Mouse (Mus musculus) neutrophil, adult 5-6 weeks (primary cell): ENCODE data around the gene Cdk5. TPM values are rescaled to one million over a fixed set of nuclear protein-coding genes. Genes with fewer than 3 reads are reported as not detected.
"Not testable (repeated sequence)": the region's sequence is repeated elsewhere in the genome, so short reads cannot be mapped to it uniquely, and the experiment has no call there.

ENCODE experiments used
- ATAC-seq: fragments of 151-379, 151-347 bp; 2 replicates; pipeline ENCODE4 v1.8.0; 2017; ENCODE audit warnings: mild to moderate bottlenecking, moderate TSS enrichment; ENCODE audit not compliant: insufficient number of reproducible peaks, poor library complexity, low FRiP score, severe bottlenecking; ENCODE audit errors: extremely low read depth
- total RNA-seq: library from RNA; stranded (forward); fragments of 200-1000 nt; gene quantifications from 2 replicates; pipeline ENCODE4 v1.2.3, GENCODE M21; 2017

Gene Cdk5
- total RNA-seq, 1 experiment from 2014 or later, result 30.0 TPM

DNA sequence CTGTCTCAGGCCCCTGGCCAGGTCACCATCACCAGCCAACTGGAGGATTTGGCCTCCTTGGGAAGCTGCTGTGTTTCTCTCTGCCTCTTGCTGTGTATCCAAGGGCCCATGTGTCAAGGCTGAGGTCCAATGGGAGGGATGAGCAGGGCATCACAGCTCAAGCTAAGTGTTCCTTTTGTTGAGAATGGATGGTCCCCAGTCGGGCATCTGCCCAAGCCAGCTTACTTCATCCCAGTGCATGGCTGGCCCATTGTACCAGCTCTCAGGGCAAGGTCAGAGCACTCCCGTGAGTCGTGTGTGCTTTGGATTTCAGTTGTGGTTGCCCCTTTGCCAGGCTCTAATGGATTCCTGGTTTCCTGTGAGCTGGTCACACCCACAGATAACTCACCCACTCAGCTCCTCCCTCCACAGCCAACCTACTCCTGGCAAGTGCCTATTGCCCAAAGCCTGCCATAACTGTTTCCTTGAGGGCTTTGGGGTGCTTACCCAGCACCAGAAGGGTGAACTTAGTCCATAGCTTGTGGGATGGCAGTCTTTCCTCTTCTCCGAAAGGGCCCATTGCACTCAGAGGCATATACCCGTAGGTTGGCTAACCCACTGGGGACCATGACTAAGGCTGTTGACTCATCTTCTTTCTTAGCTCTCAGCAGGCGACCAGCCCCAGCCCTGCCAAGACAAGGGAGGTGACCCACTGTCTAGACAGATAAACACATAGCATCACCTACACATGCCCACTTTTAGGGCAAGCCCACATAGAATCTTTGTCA, 18.6 kb downstream of the Cdk5 start:
- ATAC-seq, result no peak

DNA sequence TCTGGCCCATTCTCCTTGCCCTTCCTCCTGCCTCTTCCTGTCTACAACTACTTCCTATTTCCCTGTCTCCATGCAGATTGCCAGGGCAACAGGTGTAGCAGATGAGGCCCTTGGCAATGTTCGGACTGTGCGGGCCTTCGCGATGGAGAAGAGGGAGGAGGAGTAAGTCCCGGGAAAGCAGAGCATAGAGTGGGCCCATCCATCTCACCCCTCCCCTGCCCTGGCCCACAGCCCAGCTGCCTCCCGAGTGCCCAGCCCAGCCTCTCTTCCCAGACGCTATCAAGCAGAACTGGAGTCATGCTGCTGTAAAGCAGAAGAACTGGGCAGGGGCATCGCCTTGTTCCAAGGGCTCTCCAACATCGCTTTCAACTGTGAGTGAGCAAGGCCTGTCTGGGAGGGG, 21.4 kb downstream of the Cdk5 start:
- ATAC-seq, result no peak

DNA sequence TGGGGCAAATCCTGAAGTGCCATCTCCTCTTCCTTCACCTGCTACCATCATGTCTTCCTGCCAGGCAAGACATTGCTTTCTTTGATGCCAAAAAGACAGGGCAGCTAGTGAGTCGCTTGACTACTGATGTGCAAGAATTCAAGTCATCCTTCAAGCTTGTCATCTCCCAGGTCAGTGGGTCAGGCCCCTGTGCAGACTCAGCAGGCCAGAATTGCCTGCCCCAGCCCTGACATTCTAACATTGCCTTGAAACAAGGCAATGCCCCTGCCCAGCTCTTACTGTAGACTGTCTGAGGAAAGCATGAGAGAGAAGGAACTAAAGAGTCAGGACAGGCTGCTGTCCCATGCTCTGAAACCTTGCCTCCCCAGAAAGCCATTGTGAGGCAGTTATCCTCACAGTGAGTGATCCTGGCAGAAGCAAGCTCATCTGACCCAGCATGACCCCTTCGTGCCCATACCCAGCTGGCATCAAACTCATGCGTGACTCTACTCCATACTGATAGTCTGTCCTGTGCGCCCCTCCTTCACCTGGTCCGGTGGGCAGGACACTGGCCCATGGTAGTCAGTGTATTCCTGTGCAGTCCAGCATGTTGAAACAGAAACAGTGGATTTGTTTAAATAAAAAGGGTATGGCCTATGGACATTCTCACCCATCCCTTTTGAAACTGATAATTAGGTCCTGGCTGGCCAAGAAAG, 22.3 kb downstream of the Cdk5 start:
- ATAC-seq, result no peak

DNA sequence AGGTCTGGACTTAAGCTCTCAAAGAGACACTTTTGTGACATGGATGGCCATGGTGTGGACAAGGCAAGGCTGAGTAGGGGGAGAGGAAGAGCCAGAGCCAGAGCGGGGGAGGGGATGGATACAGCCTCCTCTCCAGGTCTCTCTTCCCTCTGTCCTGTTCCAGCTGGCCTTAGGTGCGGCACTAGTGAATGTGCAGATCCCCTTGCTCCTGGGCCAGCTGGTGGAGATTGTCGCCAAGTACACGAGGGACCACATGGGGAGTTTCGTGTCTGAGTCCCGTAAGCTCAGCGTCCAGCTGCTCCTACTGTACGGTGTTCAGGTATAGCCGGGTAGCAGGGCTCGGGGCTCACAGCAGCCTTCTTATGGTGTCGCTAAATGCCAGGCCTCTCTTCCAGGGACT, 23.0 kb downstream of the Cdk5 start:
- ATAC-seq, result no peak

DNA sequence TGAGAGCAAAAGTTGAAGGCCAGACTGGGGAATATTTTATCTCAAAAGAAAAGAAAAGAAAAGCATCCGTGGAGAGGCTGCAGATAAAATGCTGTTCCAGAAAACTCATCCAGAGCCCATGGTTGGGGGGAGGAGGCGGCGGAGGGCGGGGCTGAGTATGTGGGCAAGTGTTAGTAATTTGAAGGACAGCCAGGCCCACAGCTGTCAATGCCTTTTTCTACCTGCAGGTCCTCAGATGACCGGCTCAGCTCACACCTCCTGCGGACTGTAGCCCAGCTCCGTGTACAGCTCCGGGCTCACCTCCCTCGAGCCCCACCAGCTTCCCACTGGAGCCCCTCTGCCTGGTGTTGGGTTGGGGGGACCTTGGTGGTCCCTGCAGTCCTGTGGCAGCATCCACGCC, 23.6 kb downstream of the Cdk5 start:
- no peak for ATAC-seq

DNA sequence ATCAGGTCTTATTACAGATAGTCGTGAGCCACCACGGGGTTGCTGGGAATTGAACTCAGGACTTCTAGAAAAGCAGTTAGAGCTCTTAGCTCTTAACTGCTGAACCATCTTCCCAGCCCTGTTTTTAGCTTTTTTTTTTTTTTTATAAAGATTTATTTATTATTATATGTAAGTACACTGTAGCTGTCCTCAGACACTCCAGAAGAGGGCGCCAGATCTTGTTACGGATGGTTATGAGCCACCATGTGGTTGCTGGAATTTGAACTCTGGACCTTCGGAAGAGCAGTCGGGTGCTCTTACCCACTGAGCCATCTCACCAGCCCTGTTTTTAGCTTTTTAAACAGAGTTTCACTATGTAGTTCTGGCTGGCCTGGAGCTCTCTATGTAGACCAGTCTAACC, 27.1 kb downstream of the Cdk5 start:
- ATAC-seq, result not testable (repeated sequence)

DNA sequence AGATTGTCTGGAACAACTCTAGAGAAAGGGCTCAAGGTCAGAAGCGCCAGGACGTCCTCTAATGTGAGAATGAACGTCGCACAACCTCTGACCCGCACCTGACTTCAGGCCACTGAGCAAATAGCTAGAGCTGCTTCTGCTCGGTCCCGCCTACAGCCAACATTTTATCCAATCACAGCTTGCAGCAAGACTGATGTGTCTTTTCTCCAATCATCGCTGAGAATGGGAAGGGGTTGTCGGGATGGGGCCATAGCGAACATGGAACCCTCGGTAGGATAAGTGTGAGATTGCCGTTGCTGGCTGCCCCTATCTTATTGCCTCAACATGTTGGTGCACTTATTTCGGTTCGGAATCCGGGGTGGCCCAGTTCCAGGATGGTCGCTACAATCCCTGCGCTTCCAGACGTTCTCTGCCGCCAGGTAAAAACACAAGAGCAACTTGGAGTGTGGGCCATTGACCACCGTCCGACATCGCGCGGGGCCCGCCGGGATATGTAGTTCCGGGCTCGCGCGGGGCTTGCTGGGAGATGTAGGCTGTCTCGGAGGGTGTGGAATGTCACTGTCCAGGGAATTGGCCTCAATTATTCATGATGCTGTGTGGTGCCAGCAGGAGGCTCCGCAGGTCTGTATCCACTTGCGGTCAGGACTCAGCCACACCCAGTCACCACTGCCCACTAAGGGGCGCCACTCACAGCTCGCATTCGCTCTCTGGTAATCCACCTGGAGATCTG, 29.0 kb downstream of the Cdk5 start:
- ATAC-seq, result peak; percentile 89

DNA sequence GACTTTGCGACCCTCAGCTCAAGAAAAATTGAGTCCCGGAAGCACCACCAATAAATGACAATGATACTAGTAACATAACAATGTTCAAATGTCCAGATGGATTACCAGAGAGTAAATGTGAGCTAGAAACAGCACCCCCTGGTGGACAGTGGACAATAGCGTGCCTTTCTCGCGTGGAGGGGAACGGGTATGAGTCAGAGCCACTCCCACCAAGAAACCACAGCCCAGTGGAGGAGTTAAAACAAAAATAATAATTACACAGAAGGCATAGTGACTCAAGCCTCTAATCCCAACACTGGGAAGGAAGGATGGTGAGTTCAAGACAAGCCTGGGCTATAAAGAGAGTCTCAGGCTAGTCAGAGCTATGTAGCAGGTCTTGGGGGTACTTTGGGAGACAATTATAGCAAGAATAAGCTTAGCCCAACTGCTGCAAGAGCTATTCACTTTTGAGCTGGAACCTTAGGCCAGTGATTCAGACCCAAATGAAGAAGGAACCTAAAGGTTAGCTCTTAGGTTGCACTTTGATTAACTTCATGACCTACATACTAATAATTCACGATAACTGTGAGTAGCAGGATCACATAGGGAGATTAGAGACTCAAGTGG, 29.8 kb downstream of the Cdk5 start, which contains the start of gene Abcb8:
Gene Abcb8 (plus strand): TSS at position 272 of the 606 bp plus-strand sequence.
- peak; percentile 71 for ATAC-seq

DNA sequence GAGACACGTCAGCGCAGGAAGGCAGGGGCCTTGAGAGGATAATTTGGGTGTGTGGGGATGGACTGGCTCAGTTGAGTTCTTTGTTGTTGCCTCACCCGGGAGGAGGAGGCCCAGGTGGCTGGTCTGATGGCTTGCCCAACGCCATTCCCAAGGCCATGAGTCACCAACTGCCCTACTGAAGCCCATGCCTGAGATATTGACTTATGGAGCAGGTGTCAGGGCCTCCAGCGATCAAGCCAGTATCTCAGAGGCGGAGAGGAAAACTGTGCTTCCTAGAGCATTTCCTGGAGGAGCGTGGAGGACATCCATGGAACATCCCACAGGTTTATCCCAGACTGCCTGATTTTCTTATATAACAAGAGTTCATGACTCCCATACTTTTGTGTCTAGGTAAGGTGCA, 30.6 kb downstream of the Cdk5 start:
- no peak for ATAC-seq

DNA sequence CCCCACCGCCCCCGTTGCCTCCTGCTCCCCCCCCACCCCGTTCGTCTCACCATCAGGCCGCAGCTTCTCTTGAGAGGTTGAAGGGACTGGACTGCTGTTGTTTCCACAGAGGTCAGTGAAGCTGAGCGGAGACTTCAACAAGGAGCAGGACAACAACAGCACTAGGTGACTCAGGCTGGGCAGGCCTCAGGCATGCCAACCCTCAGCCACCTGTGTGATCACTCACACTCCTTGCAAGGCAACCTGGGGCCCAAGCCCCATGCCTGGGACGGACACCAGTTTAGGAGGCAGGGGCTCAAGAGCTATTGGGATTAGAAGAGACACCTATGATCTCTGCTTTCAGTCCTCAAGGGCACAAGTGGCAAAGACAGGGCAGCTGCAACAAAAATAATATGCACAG, 31.5 kb downstream of the Cdk5 start, which contains the start of gene Atg9b:
Gene Atg9b (minus strand): TSS at position 280 of the 400 bp plus-strand sequence.
- ATAC-seq, result no peak

DNA sequence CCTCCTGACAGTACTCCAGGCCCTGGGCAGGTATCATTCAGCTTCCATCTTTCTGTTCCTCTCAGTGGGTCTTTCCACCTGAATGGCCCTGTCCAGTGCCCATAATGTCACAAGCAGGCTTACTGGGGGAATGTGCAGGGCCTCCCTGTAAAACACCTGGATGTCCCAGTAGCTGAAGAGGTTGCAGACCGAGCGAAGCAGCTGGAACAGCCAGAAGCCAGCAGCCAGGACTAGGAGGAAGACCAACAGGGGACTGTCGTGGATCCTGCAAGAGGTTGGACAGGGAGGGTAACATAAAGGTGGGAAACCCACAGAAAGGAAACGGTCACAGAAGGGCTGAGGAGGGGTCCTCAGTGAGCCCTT, 33.7 kb downstream of the Cdk5 start:
- no peak for ATAC-seq

DNA sequence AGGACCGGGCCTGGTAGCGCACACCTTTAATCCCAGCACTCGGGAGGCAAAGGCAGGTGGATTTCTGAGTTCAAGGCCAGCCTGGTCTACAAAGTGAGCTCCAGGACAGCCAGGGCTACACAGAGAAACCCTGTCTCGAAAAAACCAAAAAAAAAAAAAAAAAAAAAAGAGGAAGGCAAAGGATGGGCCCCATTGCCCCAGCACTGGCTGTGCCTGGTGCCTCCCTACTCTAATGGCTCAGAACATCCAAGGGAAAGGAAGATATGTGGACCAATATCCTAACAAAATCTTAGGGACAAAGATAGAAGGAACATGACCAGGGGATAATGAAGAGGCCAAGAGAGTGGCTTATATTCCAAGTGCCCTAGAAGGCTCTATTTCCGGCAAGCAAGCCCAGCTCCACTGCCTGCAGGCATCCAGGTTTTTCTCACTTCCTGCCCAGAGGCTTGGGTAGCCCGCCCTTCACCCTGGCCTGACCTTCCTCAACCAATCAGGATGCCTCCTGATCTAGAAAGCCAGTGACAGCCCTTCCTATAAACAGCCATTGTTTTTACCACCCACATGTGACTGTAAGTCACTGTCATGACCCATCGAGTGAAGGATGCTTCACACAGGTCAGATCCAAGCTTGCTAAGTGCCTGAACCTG, 34.2 kb downstream of the Cdk5 start:
- no peak for ATAC-seq

DNA sequence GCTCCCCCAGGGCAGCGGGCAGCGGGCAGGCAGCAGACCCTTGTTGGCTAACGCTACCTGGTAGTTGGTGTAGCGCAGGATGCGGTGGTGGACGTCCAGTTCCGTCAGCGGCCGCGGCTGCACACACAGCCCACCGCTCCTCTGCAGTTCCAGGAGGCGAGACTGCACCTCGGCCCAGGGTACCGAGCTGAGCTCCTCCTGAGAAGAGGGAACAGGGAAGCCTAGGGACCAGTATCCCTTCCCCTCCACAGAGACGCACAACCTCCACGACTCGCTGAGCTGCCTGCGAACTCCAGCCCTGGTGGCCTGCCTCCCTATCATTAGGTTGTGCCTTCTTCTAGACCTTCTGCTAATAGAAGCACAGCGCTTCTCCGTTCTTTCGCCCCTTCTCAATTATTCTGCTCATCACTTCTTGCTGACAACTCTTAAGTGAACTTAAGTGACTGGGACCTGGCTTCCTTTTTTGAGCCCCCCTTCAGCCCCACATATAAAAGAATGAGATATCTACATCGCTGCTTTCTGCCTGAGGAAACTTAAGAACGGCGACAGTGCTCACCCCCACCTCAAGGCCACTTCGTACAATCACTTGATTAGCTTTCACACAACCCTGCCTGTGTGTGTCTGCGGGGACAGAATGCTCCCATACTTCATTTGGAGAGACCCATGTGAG, 34.9 kb downstream of the Cdk5 start:
- ATAC-seq, result no peak

DNA sequence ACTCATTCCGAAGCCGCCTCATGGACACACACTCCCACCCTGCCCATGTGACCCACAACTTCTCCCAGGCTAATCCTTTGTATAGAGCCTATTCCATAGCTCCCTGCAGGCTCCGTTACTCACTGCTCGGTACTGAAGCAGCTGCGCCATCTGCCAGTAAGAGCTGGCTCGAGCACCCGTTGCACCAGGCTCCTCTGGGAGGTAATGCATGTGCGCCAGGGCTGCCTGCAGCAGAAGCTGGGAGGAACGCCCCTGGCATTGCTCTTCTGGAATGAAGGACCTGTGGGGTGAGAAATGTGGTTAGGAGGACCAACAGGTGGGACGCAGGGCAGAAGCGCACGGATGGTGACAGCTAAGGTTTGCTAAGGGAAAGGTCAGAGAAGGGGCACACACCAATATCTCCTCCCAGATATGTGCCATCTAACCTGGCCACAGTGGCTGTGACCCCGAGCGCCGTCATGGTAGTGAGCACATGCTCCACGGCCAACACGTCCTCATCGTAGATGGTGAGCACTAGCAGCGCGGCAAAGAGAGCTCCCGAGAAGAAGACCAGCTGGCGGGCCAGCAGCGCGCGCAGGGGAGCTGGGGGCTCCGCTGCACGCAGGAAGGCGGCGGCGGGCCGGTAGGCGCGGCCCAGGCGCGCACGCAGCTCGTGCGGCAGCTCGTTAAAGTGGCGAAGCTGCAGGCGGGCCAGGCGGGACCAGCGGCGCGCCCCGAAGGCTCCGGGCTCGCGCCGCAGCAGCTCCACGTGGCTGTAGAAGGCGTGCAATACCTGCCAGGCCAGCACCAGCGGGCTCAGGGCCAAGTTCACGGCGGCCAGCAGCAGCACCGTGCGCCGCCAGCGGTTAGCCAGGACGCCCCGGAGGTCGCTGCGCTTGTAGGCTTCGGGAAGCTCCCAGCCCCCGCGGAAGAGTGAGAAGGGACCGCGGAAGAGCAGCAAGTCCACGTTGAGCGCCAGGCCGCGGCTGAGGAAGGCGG, 35.8 kb downstream of the Cdk5 start:
- no peak for ATAC-seq

DNA sequence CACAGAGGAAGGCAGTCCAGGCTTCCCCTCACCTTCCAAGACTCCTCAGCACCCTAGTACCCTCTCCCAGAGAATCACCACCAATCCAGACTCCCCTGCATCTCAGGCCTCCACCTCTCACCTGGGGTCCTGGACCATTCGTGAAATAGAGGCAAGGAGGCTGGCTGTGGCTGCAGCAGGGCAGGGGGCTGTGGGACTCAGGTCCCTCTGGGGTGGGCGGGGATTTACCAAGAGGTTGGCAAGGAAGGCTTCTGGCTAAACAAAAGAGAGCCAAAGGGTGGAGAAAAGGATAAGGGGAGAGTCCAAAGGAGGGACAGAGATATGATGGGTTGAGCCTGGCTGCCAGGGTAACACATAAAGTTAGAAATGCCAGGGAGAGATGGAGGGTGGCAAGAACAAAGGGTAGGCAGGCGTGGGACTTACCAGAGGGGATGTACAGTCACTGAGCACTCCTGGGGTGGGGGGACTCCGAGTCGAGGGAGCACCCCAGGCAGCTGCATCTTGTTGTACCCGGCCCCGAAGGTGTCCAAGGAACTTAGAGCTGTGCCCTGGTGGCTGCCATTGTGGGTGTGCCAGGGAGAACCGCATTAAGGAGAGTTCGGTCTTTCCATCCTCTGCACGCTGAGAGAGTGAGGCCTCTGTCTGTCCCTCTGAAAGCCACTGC, 37.3 kb downstream of the Cdk5 start:
- ATAC-seq, result no peak

DNA sequence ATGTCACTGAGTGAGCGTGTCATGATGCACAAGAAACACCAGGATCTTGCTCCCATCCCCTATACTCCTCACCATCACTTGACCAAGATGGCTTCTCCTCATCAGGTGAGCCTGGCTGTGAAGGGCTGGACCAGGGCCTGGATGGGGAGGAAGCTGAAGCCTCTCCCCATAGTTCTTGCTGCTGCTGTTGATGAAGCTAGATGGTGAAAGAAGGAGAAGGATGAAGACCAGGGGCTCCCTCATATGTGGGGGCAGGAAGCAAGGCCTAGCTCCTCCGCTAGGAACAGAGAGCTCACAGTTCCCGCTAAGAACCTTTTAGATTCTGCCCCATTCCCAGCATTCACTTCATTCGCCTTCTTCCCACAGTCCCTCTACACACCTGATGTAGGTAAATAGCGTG, 38.0 kb downstream of the Cdk5 start:
- no peak for ATAC-seq

DNA sequence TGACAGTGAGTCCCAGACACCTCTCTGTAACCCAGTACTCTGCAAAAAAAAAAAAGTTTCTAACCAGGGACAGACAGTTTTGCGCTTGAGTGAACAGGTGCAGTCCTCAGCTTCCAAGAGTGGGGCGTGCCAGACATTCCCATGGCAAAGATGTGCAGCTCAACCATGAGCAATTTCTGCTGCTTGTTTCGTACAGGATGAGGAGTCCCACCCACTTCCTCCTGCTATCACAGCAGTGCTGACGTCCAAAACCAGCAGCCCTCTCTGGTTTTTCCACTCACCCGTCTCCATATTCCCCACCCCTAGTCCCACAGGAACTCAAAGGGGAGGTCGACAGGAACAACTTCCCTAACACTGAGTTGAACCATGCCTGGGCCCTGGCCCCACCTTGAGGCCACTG, 38.9 kb downstream of the Cdk5 start:
- ATAC-seq, result no peak
